Mouse (Mus musculus): Measurements from ENCODE around the gene Clcn3. TPM values are rescaled to one million over a fixed set of nuclear protein-coding genes. Genes with fewer than 3 reads are reported as not detected.

Clcn3 gene
- total RNA-seq, 2 experiments from 2014 or later = 34.9 to 35.2 TPM

GRCm38 (mm10) chr8:60870231-60871193, 112.6 kb downstream of the Clcn3 start:
- no peak for DNase-seq (ENCODE audit: low spot score)

- DNase-seq (ENCODE audit: low spot score) = no peak
Measured at GRCm38 (mm10) chr8:60869761-60870160, 113.3 kb downstream of the Clcn3 start.

DNA sequence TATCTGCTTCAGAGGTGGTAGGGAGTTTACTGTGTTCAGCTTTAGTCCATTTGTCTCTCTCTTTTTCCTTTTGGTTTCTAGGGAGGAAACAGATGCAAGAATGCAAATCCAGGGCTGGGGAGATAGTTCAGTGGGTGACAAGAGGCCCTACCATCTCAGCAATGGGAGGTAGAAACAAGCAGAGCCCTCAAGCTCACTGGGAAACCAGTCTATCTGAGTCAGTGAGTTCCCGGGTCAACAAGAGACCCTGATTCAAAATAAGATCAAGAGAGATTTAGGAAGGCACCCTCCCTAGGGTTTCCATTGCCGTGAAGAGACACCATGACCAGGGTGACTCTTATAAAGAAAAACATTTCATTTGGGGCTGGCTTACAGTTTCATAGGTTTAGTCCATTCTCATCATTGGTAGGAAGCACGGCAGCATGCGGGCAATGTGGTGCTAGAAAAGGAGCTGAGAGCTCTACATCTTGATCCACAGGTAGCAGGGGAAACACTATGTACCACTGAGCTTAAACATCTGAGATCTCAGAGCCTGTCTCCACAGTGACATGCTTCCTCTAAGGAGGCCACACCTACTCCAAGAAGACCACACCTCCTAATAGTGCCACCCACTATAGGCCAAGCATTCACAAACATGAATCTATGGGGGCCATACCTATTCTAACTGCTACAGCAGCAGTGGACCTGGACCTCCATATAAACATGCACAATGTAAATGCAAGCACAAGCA, 114.7 kb downstream of the Clcn3 start:
- DNase-seq (ENCODE audit: low spot score) = no peak

GRCm38 (mm10) chr8:60867468-60868115, 115.5 kb downstream of the Clcn3 start:
- no peak for DNase-seq (ENCODE audit: low spot score)

DNA sequence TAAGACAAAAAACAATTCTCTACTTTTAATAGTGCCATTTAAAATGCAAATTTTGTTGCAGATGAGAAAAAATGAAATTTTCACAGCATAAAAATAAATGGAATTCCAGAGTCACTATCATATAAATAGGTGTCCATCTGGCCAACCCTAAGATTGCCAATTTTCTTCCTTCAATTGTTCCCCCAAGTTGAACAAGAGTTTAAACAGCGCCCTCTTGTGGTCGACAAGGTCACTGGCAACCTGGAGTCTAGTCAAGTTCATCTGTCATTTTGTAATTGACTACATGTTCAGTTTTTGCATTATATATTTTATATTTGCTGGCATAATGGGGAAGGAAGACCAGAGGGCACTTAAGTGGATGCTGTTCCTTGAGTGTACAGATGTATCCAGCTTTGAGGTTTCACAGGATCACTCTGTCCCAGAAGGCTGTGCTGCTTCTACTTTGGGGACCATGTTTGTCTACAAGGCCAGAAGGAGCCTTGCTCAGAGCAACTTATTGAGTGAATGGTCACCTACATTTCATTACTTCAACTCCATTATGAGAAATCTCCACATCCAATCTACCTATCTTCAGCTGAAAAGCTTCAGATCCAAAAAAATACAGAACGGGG, 117.5 kb downstream of the Clcn3 start:
- DNase-seq (ENCODE audit: low spot score) = peak; percentile 59

DNA sequence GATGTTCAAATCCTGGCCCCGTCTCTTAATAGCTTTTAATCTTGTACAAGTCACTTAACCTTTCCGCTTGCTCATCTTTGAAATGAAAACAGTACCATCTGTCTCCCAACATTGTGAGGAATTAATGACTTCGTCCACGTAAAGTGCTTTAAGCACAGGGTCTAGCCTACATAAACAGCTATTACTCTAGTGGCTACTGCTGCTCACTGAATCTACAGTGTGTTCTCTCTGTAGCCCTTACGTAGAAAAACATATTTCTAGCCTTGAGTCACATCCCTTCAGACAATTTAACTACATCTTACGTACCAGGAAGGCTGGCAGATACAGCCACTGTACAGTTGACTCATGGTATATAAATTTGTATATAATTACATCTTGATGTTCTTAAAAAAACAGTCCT, 118.2 kb downstream of the Clcn3 start:
- no peak for DNase-seq (ENCODE audit: low spot score)

DNA sequence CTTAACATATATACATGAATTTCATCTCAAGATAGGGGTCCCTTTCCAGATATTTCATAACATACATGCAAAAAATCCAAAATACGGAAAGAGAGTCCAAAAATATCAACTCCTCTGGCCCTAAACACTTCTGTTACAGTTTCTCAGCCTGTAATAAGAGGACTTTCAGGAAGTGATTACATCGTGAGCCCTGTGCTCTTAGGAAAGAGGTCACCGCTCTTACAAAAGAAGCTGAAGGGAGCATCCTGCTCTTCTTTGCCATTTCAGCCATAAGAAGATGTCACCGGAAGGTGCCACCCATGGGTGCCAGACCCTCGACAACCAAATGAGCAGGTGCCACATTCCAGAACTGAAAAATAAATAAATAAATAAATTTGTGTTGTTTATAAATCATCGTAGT, 121.3 kb downstream of the Clcn3 start:
- no peak for DNase-seq (ENCODE audit: low spot score)

DNA sequence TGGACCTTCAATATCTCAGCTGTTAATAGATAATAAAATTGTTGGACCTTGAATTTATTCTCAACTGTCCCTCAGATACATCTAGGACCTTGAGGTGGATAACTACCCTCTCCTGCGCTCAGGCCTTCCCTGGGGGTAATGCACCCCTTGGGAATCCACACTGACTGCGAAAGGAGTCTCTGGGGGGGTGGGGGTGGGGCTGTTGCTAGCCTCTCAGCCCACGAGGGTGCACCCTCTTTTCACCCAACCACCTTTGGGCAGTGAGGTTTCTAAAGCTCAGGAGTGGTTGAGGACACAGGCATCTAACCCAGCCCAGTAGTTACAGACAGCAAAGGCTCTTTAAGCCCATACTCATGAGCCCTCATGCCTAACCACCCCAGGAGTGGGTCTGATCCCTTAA, 122.4 kb downstream of the Clcn3 start:
- DNase-seq (ENCODE audit: low spot score) = no peak

Other genes starting within 250 kb of the Clcn3 start
- 1 to 10 TPM; 5.5 to 7.7 TPM for gene Hpf1, start 92.9 kb downstream of the Clcn3 start, total RNA-seq (2021)
- gene Nek1, start 9.9 kb upstream of the Clcn3 start, total RNA-seq (2021) = 1 to 10 TPM; 3.8 to 4.8 TPM
- gene Sh3rf1, start 240.6 kb upstream of the Clcn3 start, total RNA-seq (2021) = 1 to 10 TPM; 1.0 to 2.8 TPM

Data from gastrocnemius, adult 18-20 months (tissue).